Mouse (Mus musculus) heart, adult 2 months (tissue): Measurements from ENCODE around the gene Gm10197.

Experiments used
- CTCF ChIP-seq: fragments of 200-600 bp; IDR thresholded peaks from 2 replicates; pipeline ENCODE4 v1.8.1; 2022; ENCODE audit warnings: antibody characterized with exemption, mild to moderate bottlenecking, moderate library complexity
- EP300 ChIP-seq: fragments of 200-500 bp; IDR thresholded peaks from 2 replicates; pipeline ENCODE4 v1.6.1; 2011; ENCODE audit warnings: low read depth, low read length, control low read depth; ENCODE audit not compliant: insufficient read depth
- POLR2A ChIP-seq: fragments of 200-500 bp; IDR thresholded peaks from 2 replicates; pipeline ENCODE4 v1.6.1; 2011; ENCODE audit warnings: mild to moderate bottlenecking, low read depth, low read length, control low read depth; ENCODE audit not compliant: insufficient read depth

- TF ChIP-seq CTCF (no peak), POLR2A (no peak), EP300 (no peak)
Observed at GRCm38 (mm10) chr19:53383336-53383735, 11.8 kb upstream of the Gm10197 start.
